Mouse (Mus musculus): ENCODE data around the gene Zfp846. TPM values are rescaled to one million over a fixed set of nuclear protein-coding genes. Genes with fewer than 3 reads are reported as not detected.

The Zfp846 gene
- polyA plus RNA-seq, 1 experiment, result 2.8 TPM

DNA sequence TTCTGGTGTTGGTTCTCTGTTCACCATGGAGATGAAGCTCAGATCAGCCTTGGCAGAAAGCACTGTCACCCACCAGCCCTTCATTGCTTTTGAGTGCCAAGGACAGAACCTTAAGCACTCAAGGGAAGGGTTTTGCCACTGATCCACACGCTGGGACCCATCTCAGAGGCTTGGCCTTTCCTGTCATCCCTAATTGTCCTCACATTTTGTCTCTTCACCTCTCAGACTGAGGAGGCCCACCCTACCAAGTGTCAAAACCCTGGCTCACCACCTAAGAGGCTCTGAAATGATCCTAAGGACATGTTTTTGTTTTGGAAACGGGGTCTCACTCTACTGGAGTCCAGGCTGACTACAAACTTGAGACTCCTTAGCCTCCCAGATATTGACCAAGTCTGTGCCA is 55.7 kb downstream of the Zfp846 start:
- TF ChIP-seq POLR2A (IDR thresholded peaks at IDR 0.05; ENCODE audit: control insufficient read depth, low read depth, low read length) (no peak), CTCF (IDR thresholded peaks at IDR 0.05; ENCODE audit: control insufficient read depth, insufficient read depth, insufficient replicate concordance, low read depth, low read length) (no peak)
- Histone ChIP-seq H3K27ac (ENCODE audit: control insufficient read depth, insufficient read depth, low read depth, low read length) (no peak overlapping the region), H3K36me3 (ENCODE audit: control insufficient read depth, insufficient read depth, low read length) (peaks cover 3% of the 10 kb centered on the region), H3K4me1 (ENCODE audit: control insufficient read depth, insufficient read depth, low read length) (peaks cover 2% of the 10 kb centered on the region), H3K4me3 (ENCODE audit: control insufficient read depth, low read depth, low read length) (no peak overlapping the region), H3K27me3 (ENCODE audit: control insufficient read depth, insufficient read depth, low read length) (no peaks in the 10 kb centered on the region)

- H3K4me1 ChIP-seq (ENCODE audit: control insufficient read depth, insufficient read depth, low read length), result peaks cover 5% of the 10 kb centered on the region
- no peak overlapping the region for H3K27ac ChIP-seq (ENCODE audit: control insufficient read depth, insufficient read depth, low read depth, low read length)
- no peak for TF ChIP-seq CTCF (IDR thresholded peaks at IDR 0.05; ENCODE audit: control insufficient read depth, insufficient read depth, insufficient replicate concordance, low read depth, low read length)
- no peak for TF ChIP-seq POLR2A (IDR thresholded peaks at IDR 0.05; ENCODE audit: control insufficient read depth, low read depth, low read length)
- H3K36me3 ChIP-seq (ENCODE audit: control insufficient read depth, insufficient read depth, low read length), result peaks cover 3% of the 10 kb centered on the region
- no peak overlapping the region for H3K4me3 ChIP-seq (ENCODE audit: control insufficient read depth, low read depth, low read length)
- no peaks in the 10 kb centered on the region for H3K27me3 ChIP-seq (ENCODE audit: control insufficient read depth, insufficient read depth, low read length)
Observed at GRCm38 (mm10) chr9:20638552-20638951, 57.5 kb downstream of the Zfp846 start.

- TF ChIP-seq POLR2A (IDR thresholded peaks at IDR 0.05; ENCODE audit: control insufficient read depth, low read depth, low read length), result no peak
- TF ChIP-seq CTCF (IDR thresholded peaks at IDR 0.05; ENCODE audit: control insufficient read depth, insufficient read depth, insufficient replicate concordance, low read depth, low read length), result no peak
- no peak overlapping the region for H3K4me3 ChIP-seq (ENCODE audit: control insufficient read depth, low read depth, low read length)
- H3K36me3 ChIP-seq (ENCODE audit: control insufficient read depth, insufficient read depth, low read length), result peaks cover 3% of the 10 kb centered on the region
Observed at GRCm38 (mm10) chr9:20639486-20639885, 58.4 kb downstream of the Zfp846 start.

GRCm38 (mm10) chr9:20641501-20641900 is 60.4 kb downstream of the Zfp846 start:
- no peak for TF ChIP-seq POLR2A (IDR thresholded peaks at IDR 0.05; ENCODE audit: control insufficient read depth, low read depth, low read length)
- TF ChIP-seq CTCF (IDR thresholded peaks at IDR 0.05; ENCODE audit: control insufficient read depth, insufficient read depth, insufficient replicate concordance, low read depth, low read length), result no peak
- peaks cover 3% of the 10 kb centered on the region for H3K36me3 ChIP-seq (ENCODE audit: control insufficient read depth, insufficient read depth, low read length)
- H3K4me3 ChIP-seq (ENCODE audit: control insufficient read depth, low read depth, low read length), result peak overlapping the region; percentile 96
- peaks cover 5% of the 10 kb centered on the region for H3K4me1 ChIP-seq (ENCODE audit: control insufficient read depth, insufficient read depth, low read length)
- peak overlapping the region; percentile 92 for H3K27ac ChIP-seq (ENCODE audit: control insufficient read depth, insufficient read depth, low read depth, low read length)
- no peaks in the 10 kb centered on the region for H3K27me3 ChIP-seq (ENCODE audit: control insufficient read depth, insufficient read depth, low read length)

More at GRCm38 (mm10) chr9:20639486-20639885, 58.4 kb downstream of the Zfp846 start:
- no peaks in the 10 kb centered on the region for H3K27me3 ChIP-seq (ENCODE audit: control insufficient read depth, insufficient read depth, low read length)
- H3K27ac ChIP-seq (ENCODE audit: control insufficient read depth, insufficient read depth, low read depth, low read length), result no peak overlapping the region
- peaks cover 5% of the 10 kb centered on the region for H3K4me1 ChIP-seq (ENCODE audit: control insufficient read depth, insufficient read depth, low read length)

DNA sequence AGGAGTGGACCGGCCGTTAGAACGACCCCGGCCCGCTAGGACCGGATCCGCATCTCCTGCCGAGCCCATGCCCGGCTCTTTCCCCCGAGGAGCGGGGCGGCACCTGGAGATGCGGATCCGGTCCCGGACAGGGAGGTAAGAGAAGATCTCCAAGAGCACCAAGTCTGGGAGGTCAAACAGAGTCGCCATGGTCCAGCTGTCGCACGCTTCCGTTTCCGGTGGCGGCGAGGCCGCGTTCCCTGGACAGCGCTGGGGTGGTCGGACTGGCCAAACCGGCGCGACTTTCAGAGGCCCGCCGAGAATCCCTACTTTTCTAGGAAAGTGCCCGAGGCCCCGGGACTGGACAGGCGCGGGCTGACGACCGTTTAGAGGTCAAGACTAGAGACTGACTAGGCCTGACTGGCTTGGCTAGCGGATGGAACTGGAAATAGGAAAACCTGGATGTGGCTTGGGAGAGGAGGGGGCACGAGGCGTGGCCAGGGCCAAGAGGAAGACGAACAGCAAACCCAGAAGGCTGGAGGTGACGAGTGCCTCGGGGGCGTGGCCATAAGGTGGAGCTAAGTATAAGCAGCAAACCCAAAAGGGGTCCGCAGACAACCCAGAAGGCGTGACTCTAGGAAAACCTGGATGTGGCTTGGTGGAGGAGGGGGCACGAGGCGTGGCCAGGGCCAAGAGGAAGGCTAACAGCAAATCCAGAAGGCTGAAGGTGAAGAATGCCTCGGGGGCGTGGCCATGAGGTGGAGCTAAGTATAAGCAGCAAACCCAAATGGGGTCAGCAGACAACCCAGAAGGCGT is 61.2 kb downstream of the Zfp846 start, which contains the start of gene Ubl5:
Gene Ubl5, plus strand, starts transcription at position 778 of the 795 bp plus-strand sequence.
- no peak for TF ChIP-seq CTCF (IDR thresholded peaks at IDR 0.05; ENCODE audit: control insufficient read depth, insufficient read depth, insufficient replicate concordance, low read depth, low read length)
- TF ChIP-seq POLR2A (IDR thresholded peaks at IDR 0.05; ENCODE audit: control insufficient read depth, low read depth, low read length), result 0 out of 2 replicates have a peak, but pooled peaks have one; percentile 14
- Histone ChIP-seq H3K4me3 (ENCODE audit: control insufficient read depth, low read depth, low read length) (peak within 1 kb of the TSS; percentile 96), H3K4me1 (ENCODE audit: control insufficient read depth, insufficient read depth, low read length) (peaks cover 5% of the 10 kb centered on the region), H3K36me3 (ENCODE audit: control insufficient read depth, insufficient read depth, low read length) (peaks cover 3% of the 10 kb centered on the region), H3K27ac (ENCODE audit: control insufficient read depth, insufficient read depth, low read depth, low read length) (peak within 1 kb of the TSS; percentile 92), H3K27me3 (ENCODE audit: control insufficient read depth, insufficient read depth, low read length) (no peaks in the 10 kb centered on the region)

DNA sequence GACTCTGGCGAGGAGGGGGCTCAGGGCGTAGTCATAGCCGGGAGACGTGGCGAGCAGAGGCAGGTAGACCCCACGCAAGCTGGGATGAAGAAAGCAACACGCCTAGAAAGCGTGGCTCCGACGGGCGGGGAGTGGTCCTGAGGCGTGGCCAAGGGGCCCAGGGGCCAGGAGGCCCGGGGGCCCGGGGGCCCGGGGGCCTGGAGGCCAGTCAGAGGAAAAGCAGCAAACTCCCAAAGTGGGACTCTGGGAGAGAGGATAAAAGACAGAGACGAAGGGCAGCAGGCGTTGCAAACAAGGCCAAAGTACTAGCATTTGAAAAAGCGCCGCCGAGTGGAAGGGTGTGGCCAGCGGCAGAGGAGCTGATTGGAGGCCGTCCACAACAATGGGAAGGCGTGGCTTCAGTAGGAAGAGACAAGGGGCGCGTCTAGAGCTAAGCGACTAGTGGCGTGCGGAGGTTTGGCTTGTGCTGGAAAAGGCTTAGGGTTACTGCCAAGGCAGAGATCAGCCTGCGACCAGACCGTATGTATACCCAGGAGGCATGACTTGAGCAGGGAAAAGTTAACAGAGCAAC is 61.9 kb downstream of the Zfp846 start:
- H3K4me1 ChIP-seq (ENCODE audit: control insufficient read depth, insufficient read depth, low read length), result peaks cover 5% of the 10 kb centered on the region
- H3K27ac ChIP-seq (ENCODE audit: control insufficient read depth, insufficient read depth, low read depth, low read length), result peak overlapping the region; percentile 92
- peaks cover 3% of the 10 kb centered on the region for H3K36me3 ChIP-seq (ENCODE audit: control insufficient read depth, insufficient read depth, low read length)
- TF ChIP-seq CTCF (IDR thresholded peaks at IDR 0.05; ENCODE audit: control insufficient read depth, insufficient read depth, insufficient replicate concordance, low read depth, low read length), result peak; percentile 5; the same call in 1 of the 2 replicates
- peak; percentile 78 for TF ChIP-seq POLR2A (IDR thresholded peaks at IDR 0.05; ENCODE audit: control insufficient read depth, low read depth, low read length)
- no peaks in the 10 kb centered on the region for H3K27me3 ChIP-seq (ENCODE audit: control insufficient read depth, insufficient read depth, low read length)
- H3K4me3 ChIP-seq (ENCODE audit: control insufficient read depth, low read depth, low read length), result peak overlapping the region; percentile 96

GRCm38 (mm10) chr9:20643781-20644180 is 62.7 kb downstream of the Zfp846 start:
- Histone ChIP-seq H3K4me1 (ENCODE audit: control insufficient read depth, insufficient read depth, low read length) (peaks cover 5% of the 10 kb centered on the region), H3K36me3 (ENCODE audit: control insufficient read depth, insufficient read depth, low read length) (peaks cover 3% of the 10 kb centered on the region), H3K4me3 (ENCODE audit: control insufficient read depth, low read depth, low read length) (peak overlapping the region; percentile 96), H3K27me3 (ENCODE audit: control insufficient read depth, insufficient read depth, low read length) (no peaks in the 10 kb centered on the region), H3K27ac (ENCODE audit: control insufficient read depth, insufficient read depth, low read depth, low read length) (peak overlapping the region; percentile 92)
- TF ChIP-seq CTCF (IDR thresholded peaks at IDR 0.05; ENCODE audit: control insufficient read depth, insufficient read depth, insufficient replicate concordance, low read depth, low read length) (no peak), POLR2A (IDR thresholded peaks at IDR 0.05; ENCODE audit: control insufficient read depth, low read depth, low read length) (no peak)
